In genomic region chr10:17510626-17511193, GRCm38 (mm10) we compare ENCODE assay signal across 29 mouse cellular contexts.
A peak's percentile ranks its signal among the peaks of the same experiment; 100 is the strongest.
DNase-seq lines count a peak whose midpoint lies in the region; ATAC-seq and TF ChIP-seq lines count a peak whose summit lies in the region.
"Had no signal": no experiment of that assay in that cellular context is flagged by ENCODE, and none has a peak within 500 bp of the region (broad histone marks: within the 10 kb centered on the region; RNA-seq: fewer than 3 reads in every experiment).

No protein-coding gene starts in this region.

- no peak for TF ChIP-seq CTCF in intestine, postnatal 0 days (IDR thresholded peaks at IDR 0.05; ENCODE audit: low read depth)
- no peak for TF ChIP-seq CTCF in liver, adult 2 months (IDR thresholded peaks at IDR 0.05; ENCODE audit: low read depth, low read length)

- no peaks in the 10 kb centered on the region for H3K79me2 ChIP-seq in liver, adult 2 months (ENCODE audit: control insufficient read depth, insufficient read depth, low read length)

- WGBS in intestine, postnatal 0 days = 37% methylated on average over 4 of the region's 4 CpGs
- 55% methylated on average over 4 of the region's 4 CpGs for WGBS in intestine, embryonic 16.5 days
- 61% methylated on average over 4 of the region's 4 CpGs for WGBS in kidney, embryonic 15.5 days
- 20% methylated on average over 4 of the region's 4 CpGs for WGBS in liver, adult 2 months

- no peak for DNase-seq in kidney, postnatal 25 days
- peak; percentile 69 for DNase-seq in liver, adult 2 months (ENCODE audit: extremely low read depth, low read depth, low spot score)
- no peak for DNase-seq in liver
- DNase-seq in yolk sac, embryonic 10.5 days (ENCODE audit: low spot score) = peak; percentile 53
- DNase-seq: adrenal gland, postnatal 10 days; adrenal gland, postnatal 36 days; B cell, adult 2 months; cerebellum, adult 11 months; cerebellum, adult 2 months; cerebellum, adult 9-11 months; cerebellum, postnatal 25 days; forebrain, postnatal 0 days; gastrocnemius, adult 2 months; gastrocnemius, postnatal 14 days; heart, adult 18-20 months; heart, postnatal 14 days; heart, postnatal 4 days had no signal

- ATAC-seq in intestine, postnatal 0 days = no peak
- no peak for ATAC-seq in intestine, embryonic 16.5 days
- ATAC-seq in kidney, embryonic 15.5 days (replicated peaks; ENCODE audit: low FRiP score) = peak; percentile 43; the same call in 1 of the 2 replicates
- ATAC-seq: forebrain, embryonic 14.5 days; forebrain, postnatal 0 days; Patski had no signal

- H3K4me3 ChIP-seq in intestine, postnatal 0 days (ENCODE audit: low read depth, low read length) = no peak overlapping the region
- no peak overlapping the region for H3K4me3 ChIP-seq in intestine, embryonic 16.5 days (ENCODE audit: low read length)
- no peak overlapping the region for H3K4me3 ChIP-seq in kidney, embryonic 15.5 days (replicated peaks)
- peak overlapping the region; percentile 42; the same call in 1 of the 2 replicates for H3K4me3 ChIP-seq in liver, adult 2 months (ENCODE audit: insufficient read depth, low read depth, low read length)
- H3K4me3 ChIP-seq: embryonic facial prominence, embryonic 12.5 days; embryonic facial prominence, embryonic 15.5 days; gastrocnemius, adult 2 months; heart, embryonic 10.5 days; heart, embryonic 13.5 days had no signal

- H3K4me1 ChIP-seq in intestine, postnatal 0 days (replicated peaks; ENCODE audit: control insufficient read depth, insufficient read depth, low read length) = no peaks in the 10 kb centered on the region
- H3K4me1 ChIP-seq in intestine, embryonic 16.5 days (ENCODE audit: control insufficient read depth, insufficient read depth, low read length) = no peaks in the 10 kb centered on the region
- peaks cover 7% of the 10 kb centered on the region for H3K4me1 ChIP-seq in kidney, embryonic 15.5 days
- H3K4me1 ChIP-seq in liver, adult 2 months (ENCODE audit: control insufficient read depth, insufficient read depth, low read length) = peaks cover 4% of the 10 kb centered on the region
- H3K4me1 ChIP-seq: embryonic facial prominence, embryonic 12.5 days had no signal

- H3K27me3 ChIP-seq in intestine, postnatal 0 days (replicated peaks; ENCODE audit: control insufficient read depth, insufficient read depth, low read length) = no peaks in the 10 kb centered on the region
- H3K27me3 ChIP-seq in intestine, embryonic 16.5 days (replicated peaks; ENCODE audit: control insufficient read depth, insufficient read depth, low read length) = no peaks in the 10 kb centered on the region
- no peaks in the 10 kb centered on the region for H3K27me3 ChIP-seq in kidney, embryonic 15.5 days
- no peaks in the 10 kb centered on the region for H3K27me3 ChIP-seq in liver, adult 2 months (ENCODE audit: control insufficient read depth, insufficient read depth, low read length)
- H3K27me3 ChIP-seq: CH12.LX; embryonic facial prominence, embryonic 12.5 days; embryonic facial prominence, embryonic 15.5 days; heart, embryonic 13.5 days; Patski had no signal

- no peak overlapping the region for H3K27ac ChIP-seq in intestine, postnatal 0 days (ENCODE audit: low read depth, low read length)
- H3K27ac ChIP-seq in intestine, embryonic 16.5 days (ENCODE audit: low read length) = no peak overlapping the region
- peak overlapping the region; percentile 62 for H3K27ac ChIP-seq in kidney, embryonic 15.5 days
- H3K27ac ChIP-seq in liver, adult 2 months (replicated peaks; ENCODE audit: insufficient read depth, low read depth, low read length) = no peak overlapping the region
- H3K27ac ChIP-seq: embryonic facial prominence, embryonic 12.5 days; embryonic facial prominence, embryonic 15.5 days; gastrocnemius, adult 2 months; heart, embryonic 10.5 days; heart, embryonic 13.5 days; hindbrain, embryonic 14.5 days had no signal

- H3K9ac ChIP-seq in intestine, postnatal 0 days (ENCODE audit: low read depth, low read length) = no peak overlapping the region
- no peak overlapping the region for H3K9ac ChIP-seq in intestine, embryonic 16.5 days (ENCODE audit: low read depth, low read length)
- no peak overlapping the region for H3K9ac ChIP-seq in kidney, embryonic 15.5 days
- no peak overlapping the region for H3K9ac ChIP-seq in liver, adult 2 months (ENCODE audit: low read depth, low read length)
- H3K9ac ChIP-seq: embryonic facial prominence, embryonic 12.5 days; embryonic facial prominence, embryonic 15.5 days; forebrain, postnatal 0 days; heart, embryonic 13.5 days; hindbrain, embryonic 14.5 days had no signal

- H3K36me3 ChIP-seq in intestine, postnatal 0 days (ENCODE audit: control insufficient read depth, insufficient read depth) = no peaks in the 10 kb centered on the region
- H3K36me3 ChIP-seq in intestine, embryonic 16.5 days (ENCODE audit: control insufficient read depth, insufficient read depth, low read length) = no peaks in the 10 kb centered on the region
- no peaks in the 10 kb centered on the region for H3K36me3 ChIP-seq in kidney, embryonic 15.5 days
- no peaks in the 10 kb centered on the region for H3K36me3 ChIP-seq in liver, adult 2 months (ENCODE audit: control insufficient read depth, insufficient read depth, low read length)
- H3K36me3 ChIP-seq: embryonic facial prominence, embryonic 12.5 days; embryonic facial prominence, embryonic 15.5 days; G1E; heart, embryonic 13.5 days had no signal

- no peak for TF ChIP-seq POLR2A in liver, adult 2 months (IDR thresholded peaks at IDR 0.05; ENCODE audit: extremely low read depth, insufficient read depth, low read length)

- H3K9me3 ChIP-seq in intestine, postnatal 0 days (ENCODE audit: control insufficient read depth) = no peaks in the 10 kb centered on the region
- H3K9me3 ChIP-seq in intestine, embryonic 16.5 days (ENCODE audit: control insufficient read depth, low read length) = no peaks in the 10 kb centered on the region
- peaks cover 4% of the 10 kb centered on the region for H3K9me3 ChIP-seq in kidney, embryonic 15.5 days (replicated peaks)
- H3K9me3 ChIP-seq: embryonic facial prominence, embryonic 15.5 days had no signal

- H3K4me2 ChIP-seq in intestine, postnatal 0 days (replicated peaks; ENCODE audit: low read depth) = peak overlapping the region; percentile 28; the same call in 1 of the 2 replicates
- H3K4me2 ChIP-seq in intestine, embryonic 16.5 days (ENCODE audit: low read depth, low read length) = no peak overlapping the region
- no peak overlapping the region for H3K4me2 ChIP-seq in kidney, embryonic 15.5 days
- H3K4me2 ChIP-seq: embryonic facial prominence, embryonic 12.5 days; embryonic facial prominence, embryonic 15.5 days; heart, embryonic 13.5 days; hindbrain, embryonic 14.5 days had no signal

Comparison
In these comparisons a context has a peak if more than half of its experiments do, and no peak if none do; other contexts are left out.
1. DNase-seq: peak in liver, adult 2 months (single experiment) and yolk sac, embryonic 10.5 days (single experiment); none in kidney, postnatal 25 days (0 of 2) and liver (single experiment).